Mouse (Mus musculus) brain, embryonic 18.5 days (tissue): Measurements from ENCODE around the gene Parp3.
"Not testable (repeated sequence)": the region's sequence is repeated elsewhere in the genome, so short reads cannot be mapped to it uniquely, and the experiment has no call there.

Experiments used
- DNase-seq: peaks from one replicate; pipeline ENCODE4 v3.0.0-alpha.2; 2012; ENCODE audit warnings: low read depth, low spot score

The Parp3 gene

GRCm38 (mm10) chr9:106476924-106477484, at the start of gene Parp3:
Gene Parp3, minus strand, starts transcription at chr9:106476949.
- peak; percentile 100 for DNase-seq

DNA sequence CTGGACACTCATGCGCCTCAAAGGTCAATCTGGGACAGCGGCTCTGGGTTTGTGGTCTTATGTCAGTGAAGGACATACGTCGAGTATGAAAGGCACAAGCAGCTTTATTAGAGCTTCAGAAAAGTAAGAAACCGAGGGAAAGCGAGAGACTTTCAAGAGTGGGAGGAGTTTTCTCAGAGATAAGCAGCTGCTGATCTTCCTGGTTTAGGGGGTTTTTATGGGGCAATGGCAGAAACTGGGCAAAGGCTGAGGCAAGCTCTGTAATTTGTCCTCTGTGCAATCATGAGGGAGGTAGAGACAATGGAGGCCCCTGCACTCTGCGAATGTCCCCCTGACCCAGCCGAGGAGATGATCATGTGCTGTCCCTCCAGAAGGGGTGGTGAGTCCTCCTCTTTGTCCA, 43.2 kb upstream of the Parp3 start:
- no peak for DNase-seq

DNA sequence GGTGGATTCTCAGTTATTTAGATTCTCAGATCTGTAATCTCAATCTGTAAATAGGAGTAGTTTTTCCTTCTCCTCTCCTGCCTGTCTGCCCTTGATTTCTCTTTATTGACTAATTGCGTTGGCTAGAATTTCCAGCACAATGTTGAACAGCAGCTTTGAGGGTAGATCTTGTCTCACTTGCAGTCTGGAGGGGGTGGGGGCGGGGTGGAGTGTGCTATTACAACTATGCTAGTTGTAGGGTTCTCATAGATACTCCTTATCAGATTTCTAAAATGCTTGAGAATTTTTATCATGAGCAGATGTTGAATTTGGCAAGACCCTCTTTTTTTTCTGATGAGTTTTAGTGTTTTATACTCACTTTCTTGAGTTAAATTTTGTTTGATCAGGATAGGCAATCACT, 42.7 kb upstream of the Parp3 start:
- no peak for DNase-seq

- no peak for DNase-seq
These were observed 37.5 kb upstream of the Parp3 start, which contains the start of gene Iqcf5 for GRCm38 (mm10) chr9:106514273-106514672. Gene Iqcf5, plus strand, starts transcription at chr9:106514573.

DNA sequence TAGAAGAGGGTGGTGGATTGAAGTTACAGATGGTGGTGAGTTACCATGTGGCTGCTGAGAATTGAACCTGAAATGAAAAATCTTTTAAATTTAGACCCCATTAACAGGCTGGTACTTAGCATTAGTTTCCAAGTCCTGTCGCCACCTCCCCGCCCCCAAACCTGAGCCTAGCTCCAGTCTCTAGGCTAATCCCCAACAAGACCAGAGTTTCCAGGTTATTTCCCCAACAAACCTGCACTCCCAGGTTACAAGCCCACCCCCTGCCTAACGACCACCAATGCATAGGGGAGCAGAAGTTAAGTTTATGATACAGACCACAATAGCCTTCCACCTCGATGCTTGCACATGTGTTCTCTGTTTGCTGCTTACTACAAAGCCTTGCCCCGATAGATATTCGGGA, 36.8 kb upstream of the Parp3 start:
- DNase-seq: no peak

- DNase-seq: peak; percentile 42
These were observed 36.1 kb upstream of the Parp3 start for GRCm38 (mm10) chr9:106512729-106513450.

DNA sequence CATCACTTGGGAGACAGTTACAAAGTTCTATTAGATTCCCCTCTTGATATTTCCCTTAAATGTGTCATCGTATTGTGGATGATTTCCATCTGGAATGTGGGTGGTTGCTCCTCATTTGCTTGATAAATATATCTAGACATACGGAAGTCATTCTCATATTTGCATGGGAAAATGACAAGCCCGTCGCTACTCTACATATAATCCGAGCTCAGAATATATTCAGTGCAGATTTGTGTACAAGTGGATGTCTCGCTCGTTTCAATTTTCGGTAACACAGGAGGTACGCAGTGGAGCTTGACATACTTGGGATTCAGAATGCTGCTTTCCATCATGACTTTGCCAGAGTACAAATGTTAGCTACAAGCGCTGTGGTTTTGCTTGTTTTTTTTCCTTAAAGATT, 32.6 kb upstream of the Parp3 start:
- peak; percentile 8 for DNase-seq

- DNase-seq: no peak
These were observed 27.5 kb upstream of the Parp3 start for GRCm38 (mm10) chr9:106504246-106504645.

DNA sequence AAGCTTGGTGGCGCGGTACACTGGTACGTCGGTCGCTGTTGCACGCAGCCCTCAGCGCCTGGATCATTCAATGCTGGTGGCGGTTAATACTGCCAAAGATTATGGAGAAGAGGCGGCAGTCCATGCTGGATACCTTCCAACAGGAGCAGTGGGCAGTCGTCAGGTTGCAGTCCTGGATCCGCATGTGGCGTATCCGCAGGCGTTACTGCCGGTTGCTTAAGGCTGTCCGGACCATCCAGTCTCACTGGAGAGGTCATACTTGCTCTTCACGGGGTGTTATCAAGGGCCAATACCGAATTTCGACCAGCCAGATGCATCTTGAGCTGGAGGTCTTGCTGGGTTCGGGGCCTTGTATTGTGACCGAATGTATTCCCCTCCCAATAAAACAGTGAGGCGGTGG, 25.1 kb upstream of the Parp3 start:
- no peak for DNase-seq

DNA sequence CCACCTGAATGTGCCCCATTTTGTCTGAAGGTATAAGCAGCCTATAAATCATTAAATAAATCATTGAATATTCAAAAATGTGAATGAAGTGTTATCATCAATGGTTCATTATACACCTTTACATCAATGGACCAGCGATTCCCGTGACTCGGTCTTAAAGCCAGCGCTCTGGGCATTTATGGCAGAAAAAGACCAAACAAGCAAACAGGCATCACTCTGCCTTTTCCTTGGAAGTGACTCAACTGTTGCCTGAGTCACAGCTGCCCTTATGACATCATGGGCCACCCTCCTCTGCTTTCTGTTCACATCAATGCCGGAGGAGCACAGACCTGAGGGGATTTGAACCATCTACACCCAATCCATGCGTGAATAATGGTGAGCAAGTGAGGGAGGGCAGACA, 22.9 kb upstream of the Parp3 start, which contains the start of gene Iqcf1:
Iqcf1 (plus strand) TSS at position 301 of the 400 bp plus-strand sequence.
- DNase-seq: no peak

GRCm38 (mm10) chr9:106487602-106488001, 10.9 kb upstream of the Parp3 start:
- not testable (repeated sequence) for DNase-seq

DNA sequence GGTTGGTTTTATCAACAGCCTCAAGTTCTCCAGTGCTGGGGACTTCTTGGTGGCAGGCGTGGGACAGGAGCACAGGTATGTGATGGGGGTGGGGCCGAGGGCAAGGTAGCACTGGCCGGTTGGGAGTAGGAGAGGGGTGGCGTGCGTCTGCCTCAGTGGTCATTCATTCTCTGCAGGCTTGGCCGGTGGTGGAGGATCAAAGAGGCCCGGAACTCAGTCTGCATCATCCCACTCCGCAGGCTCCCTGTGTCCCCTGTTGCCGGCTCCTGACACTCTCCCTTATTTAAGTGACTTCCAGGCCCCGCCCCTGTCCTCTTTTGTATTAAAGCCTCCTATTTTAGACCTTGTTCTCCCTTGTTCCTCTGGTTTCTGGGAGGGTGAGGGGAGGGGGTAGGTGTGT, 8.3 kb upstream of the Parp3 start:
- DNase-seq: no peak

DNA sequence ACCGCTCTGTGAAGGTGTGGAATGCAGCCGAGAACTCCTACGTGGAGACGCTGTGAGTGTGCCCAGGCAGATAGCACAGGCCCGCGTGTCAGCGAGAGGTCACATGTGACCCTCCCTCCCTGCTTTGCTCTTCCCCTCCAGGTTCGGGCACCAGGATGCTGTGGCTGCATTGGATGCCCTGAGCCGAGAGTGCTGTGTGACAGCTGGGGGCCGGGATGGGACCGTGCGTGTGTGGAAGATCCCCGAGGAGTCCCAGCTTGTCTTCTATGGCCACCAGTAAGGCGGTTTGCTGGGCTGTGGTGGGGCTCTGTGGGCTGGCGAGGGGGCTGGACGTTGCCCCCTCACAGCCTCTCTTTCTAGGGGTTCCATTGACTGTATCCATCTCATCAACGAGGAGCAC, 6.9 kb upstream of the Parp3 start:
- DNase-seq: no peak

- no peak for DNase-seq
These were observed 6.4 kb upstream of the Parp3 start for GRCm38 (mm10) chr9:106483136-106483535.

- no peak for DNase-seq
These were observed 5.9 kb upstream of the Parp3 start for GRCm38 (mm10) chr9:106482578-106483115.

GRCm38 (mm10) chr9:106481676-106482075, 4.9 kb upstream of the Parp3 start:
- no peak for DNase-seq

- DNase-seq: no peak
These were observed 4.3 kb upstream of the Parp3 start for GRCm38 (mm10) chr9:106481075-106481474.

- DNase-seq: no peak
These were observed 3.8 kb upstream of the Parp3 start for GRCm38 (mm10) chr9:106480541-106480940.

DNA sequence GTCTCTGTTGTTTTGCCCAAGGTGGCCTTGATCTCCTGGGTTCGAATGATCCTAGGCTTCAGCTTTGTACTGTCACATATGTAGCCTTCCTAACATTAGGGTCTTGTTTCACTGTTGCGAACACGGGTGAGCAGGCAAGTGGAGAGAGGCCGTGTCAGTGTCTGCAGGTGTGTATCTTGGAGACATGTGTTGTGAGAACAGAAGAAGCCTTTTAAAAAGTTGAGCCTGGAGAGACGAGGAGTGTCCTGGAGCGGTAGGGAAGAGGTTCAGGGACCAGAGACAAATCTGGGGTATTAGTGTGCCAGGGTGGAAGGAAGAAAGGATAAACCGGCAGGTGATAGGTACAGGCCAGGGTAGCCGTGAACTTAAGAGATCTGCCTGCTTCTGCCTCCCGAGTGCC, 1.4 kb upstream of the Parp3 start:
- no peak for DNase-seq

DNA sequence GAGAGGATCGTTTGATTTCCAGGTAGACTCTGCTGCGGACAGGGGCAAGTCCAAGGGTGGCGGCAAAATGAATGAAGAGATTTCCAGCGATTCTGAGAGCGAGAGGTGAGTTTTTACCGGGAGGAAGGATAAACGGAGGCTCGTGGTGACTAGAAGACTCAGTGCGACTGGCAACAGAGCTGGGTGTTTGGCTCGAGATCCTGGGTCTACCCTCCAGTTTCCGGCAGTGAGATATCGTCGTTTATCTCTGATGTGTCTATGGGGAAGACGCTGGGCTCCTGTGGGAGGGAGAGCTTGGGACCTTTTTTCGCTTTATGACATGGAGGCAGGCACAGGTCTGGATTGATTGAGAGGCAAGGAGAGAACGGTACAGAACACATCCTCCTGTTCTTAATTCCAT, 900 bp upstream of the Parp3 start:
- no peak for DNase-seq

- DNase-seq: no peak
These were observed 486 bp downstream of the Parp3 start for GRCm38 (mm10) chr9:106476002-106476923.

DNA sequence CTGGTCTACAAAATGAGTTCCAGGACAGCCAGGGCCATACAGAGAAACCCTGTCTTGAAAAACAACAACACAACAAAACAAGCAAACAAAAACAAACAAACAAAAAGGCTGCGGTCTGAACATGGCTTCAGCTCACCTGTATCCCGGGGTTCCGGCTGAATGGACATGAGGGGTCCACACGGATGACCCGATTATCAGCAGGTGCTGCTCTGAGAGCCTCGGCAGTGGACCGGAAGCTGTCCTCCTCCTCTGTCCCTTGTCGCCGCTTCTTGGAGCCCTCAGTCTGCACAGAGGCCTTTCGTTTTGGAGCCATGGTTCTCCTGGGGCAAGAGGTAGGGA, 1.1 kb downstream of the Parp3 start, which contains the start of gene Rrp9:
Rrp9 (plus strand) TSS at position 301 of the 339 bp plus-strand sequence.
- DNase-seq: no peak
